Mouse (Mus musculus) olfactory bulb, adult 2 months (tissue): Measurements from ENCODE around the gene Phf24.

Source experiments
- CTCF ChIP-seq: fragments of 200-500 bp; IDR thresholded peaks from 2 replicates; pipeline ENCODE4 v1.5.1; 2012; ENCODE audit warnings: low read depth, mild to moderate bottlenecking, low read length, moderate library complexity; ENCODE audit not compliant: insufficient read depth
- POLR2A ChIP-seq: fragments of 200-500 bp; IDR thresholded peaks from 2 replicates; pipeline ENCODE4 v1.6.1; 2012; ENCODE audit warnings: mild to moderate bottlenecking, low read depth, low read length, moderate library complexity; ENCODE audit not compliant: insufficient read depth

DNA sequence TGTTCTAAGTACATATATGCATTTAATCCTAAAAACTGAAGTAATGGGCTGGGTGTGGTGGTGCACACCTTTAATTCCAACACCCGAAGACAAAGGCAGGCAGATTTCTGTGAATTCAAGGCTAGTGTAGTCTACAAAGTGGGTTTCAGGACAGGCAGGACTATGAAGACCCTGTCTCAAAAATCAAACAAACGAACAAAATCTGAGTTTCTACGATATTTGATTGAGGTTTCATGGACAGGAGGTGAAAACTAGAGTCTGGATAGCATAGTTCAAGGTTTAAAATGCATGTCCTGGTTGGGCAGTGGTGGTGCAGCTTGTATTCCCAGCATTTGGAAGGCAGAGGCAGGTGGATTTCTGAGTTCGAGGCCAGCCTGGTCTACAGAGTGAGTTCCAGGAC is 52.8 kb downstream of the Phf24 start, which contains the start of gene 1700022I11Rik:
- no peak for TF ChIP-seq CTCF
- no peak for TF ChIP-seq POLR2A
